Comparison of ENCODE assay signal across 19 mouse cellular contexts in the genomic region with DNA sequence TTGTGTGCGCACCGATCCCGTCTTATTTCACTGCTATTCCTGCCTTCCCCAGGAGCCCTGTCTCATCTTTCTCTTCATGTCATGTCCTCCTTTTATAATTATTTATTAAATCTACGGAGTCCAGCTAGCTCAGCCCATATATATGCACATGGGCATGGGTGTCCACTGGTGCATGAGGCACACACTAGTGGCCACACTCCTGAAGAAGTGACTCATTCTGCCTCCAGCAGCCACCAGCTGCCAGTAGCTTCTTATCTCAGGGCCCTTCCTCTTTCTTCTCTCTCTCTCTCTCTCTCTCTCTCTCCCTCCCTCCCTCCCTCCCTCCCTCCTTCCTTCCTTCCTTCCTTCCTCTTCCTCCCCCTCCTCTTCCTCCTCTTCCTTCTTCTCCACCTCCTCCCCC.
"Had no signal": no experiment of that assay in that cellular context is flagged by ENCODE, and none has a peak within 500 bp of the region (broad histone marks: within the 10 kb centered on the region; RNA-seq: fewer than 3 reads in every experiment).

No protein-coding gene starts in this region.

- ATAC-seq: midbrain, embryonic 15.5 days had no signal

- H3K27me3 ChIP-seq: kidney, embryonic 15.5 days; liver, embryonic 13.5 days; midbrain, embryonic 12.5 days; midbrain, embryonic 15.5 days; neural tube, embryonic 13.5 days had no signal

- H3K4me3 ChIP-seq: kidney, embryonic 15.5 days; liver, embryonic 13.5 days; midbrain, embryonic 12.5 days; midbrain, embryonic 15.5 days; myocyte; neural tube, embryonic 13.5 days had no signal

- H3K9me3 ChIP-seq: kidney, embryonic 15.5 days; liver, embryonic 13.5 days; midbrain, embryonic 12.5 days; midbrain, embryonic 15.5 days; neural tube, embryonic 13.5 days had no signal

- H3K27ac ChIP-seq: kidney, embryonic 15.5 days; liver, embryonic 13.5 days; midbrain, embryonic 12.5 days; midbrain, embryonic 15.5 days; neural tube, embryonic 13.5 days; stomach, postnatal 0 days had no signal

- H3K4me2 ChIP-seq: kidney, embryonic 15.5 days; liver, embryonic 13.5 days; midbrain, embryonic 12.5 days; midbrain, embryonic 15.5 days; neural tube, embryonic 13.5 days had no signal

- DNase-seq: kidney, adult 8-10 months; kidney, postnatal 10 days; kidney, postnatal 4 days; left cerebral cortex, postnatal 4 days; liver, embryonic 13.5 days; lung, adult 2 months; lung, postnatal 14 days; lung, postnatal 4 days; right cerebral cortex, postnatal 14 days; right cerebral cortex, postnatal 4 days; thymus, adult 2 months; thymus, postnatal 14 days; thymus, postnatal 4 days had no signal

- H3K9ac ChIP-seq: kidney, embryonic 15.5 days; liver, embryonic 13.5 days; midbrain, embryonic 12.5 days; midbrain, embryonic 15.5 days; neural tube, embryonic 13.5 days had no signal

- H3K36me3 ChIP-seq: kidney, embryonic 15.5 days; liver, embryonic 13.5 days; midbrain, embryonic 12.5 days; midbrain, embryonic 15.5 days; neural tube, embryonic 13.5 days had no signal
